Mouse (Mus musculus) cerebellum, postnatal 4 days (tissue): Measurements from ENCODE around the gene Gse1.

ENCODE experiments used
- DNase-seq, 2 experiments: peaks; one replicate each; pipeline ENCODE4 v3.0.0; 2022; ENCODE audit warnings: low spot score in 2 of 2, mixed read lengths in 1 of 2

The Gse1 gene

DNA sequence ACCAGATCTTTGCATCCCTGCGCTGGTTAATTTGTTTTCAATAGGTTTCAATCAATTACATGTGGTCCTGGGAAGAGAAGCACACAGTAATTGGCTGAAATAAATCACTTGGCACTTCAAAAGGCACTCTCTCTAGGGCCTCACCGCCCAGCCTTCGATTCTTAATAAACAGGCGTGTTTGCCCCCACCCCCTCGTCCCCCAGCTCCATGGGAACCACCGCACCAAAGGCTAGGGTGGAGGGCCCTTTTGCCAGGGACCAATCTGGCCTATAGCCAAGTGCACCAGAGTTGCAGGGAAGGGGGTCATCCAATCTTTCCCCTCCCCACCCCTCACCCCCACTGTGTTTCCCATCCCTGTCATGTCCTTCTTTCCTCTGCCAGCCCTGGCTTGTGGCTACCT, 219.9 kb downstream of the Gse1 start:
- DNase-seq, result no peak

DNA sequence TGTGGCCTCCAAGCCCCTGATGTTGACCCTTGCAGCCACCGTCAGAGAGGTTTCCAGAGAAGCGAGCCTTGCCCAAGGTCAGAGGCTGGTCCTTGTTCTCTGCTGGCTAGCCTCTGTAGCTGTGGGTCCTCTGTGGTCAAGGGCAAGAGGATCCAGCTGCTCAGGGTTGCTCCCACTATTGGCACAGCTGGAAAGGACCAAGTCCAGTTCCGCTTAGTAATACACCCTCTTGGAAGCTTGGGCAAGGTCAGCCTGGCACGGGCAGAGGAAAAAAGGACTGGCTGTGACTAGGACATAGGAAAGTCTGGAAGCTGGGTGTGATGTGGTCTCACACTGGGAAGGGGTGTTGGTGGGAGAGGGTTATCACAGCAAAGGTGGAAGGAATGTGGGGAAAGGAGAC, 220.9 kb downstream of the Gse1 start:
- no peak for DNase-seq

DNA sequence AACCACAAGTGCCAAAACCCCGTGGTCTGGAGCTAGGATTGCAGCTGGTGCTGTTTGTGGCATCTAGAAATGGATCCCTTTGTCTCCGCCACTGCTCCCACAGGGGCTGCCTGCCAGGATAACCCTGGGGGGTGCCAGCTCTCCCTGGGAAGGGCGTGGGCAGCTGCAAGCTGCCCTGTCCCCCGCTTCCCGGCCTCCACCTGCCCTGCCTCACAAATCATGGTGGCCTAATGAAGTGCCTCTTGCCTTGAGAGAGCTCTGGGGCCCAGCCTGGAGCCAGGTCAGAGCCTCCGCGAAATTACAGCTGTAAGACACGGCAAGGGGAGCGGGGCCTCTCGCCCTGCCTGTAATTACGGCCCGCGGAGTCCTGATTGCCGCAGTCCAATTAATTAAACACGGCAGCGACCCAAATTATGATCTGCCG, 221.4 kb downstream of the Gse1 start:
- DNase-seq, result no peak

DNA sequence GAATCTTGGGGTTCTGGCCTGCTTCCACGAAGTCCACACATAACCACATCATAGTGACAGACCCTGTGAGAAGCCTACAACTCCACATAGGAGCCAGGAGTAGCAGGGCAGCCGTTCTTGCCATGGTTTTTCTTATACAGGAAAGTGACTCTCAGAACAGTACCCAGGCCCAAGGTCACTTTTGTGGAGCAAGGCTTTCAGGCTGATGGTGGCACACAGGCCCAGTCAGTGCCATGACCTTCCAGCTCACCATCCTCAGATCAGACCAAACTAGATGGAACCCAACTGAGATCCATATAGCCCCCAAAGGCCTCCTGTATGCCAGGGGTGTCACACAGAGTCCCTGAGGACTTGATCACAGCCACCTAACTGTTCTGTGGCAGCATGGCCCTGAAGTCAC, 223.9 kb downstream of the Gse1 start:
- DNase-seq, result no peak

DNA sequence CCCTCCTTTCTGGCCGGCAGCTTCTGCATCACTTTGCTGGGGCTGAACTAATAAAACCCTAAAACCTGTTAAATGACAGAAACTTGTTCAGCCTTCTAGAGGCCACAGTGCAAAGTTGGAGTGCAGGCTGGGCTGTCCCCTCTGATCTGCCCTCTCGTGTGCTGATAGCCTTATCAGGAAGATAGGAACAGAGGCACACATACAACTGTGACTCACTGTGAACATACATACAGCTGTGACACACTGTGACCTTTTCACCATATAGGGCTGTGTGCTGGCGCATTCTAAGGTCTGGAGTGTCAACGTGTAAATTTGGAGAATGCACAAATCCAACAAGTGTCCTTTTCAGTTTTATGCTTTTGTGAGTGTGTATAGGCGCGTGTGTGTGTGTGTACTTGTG, 226.1 kb downstream of the Gse1 start:
- DNase-seq, result no peak

DNA sequence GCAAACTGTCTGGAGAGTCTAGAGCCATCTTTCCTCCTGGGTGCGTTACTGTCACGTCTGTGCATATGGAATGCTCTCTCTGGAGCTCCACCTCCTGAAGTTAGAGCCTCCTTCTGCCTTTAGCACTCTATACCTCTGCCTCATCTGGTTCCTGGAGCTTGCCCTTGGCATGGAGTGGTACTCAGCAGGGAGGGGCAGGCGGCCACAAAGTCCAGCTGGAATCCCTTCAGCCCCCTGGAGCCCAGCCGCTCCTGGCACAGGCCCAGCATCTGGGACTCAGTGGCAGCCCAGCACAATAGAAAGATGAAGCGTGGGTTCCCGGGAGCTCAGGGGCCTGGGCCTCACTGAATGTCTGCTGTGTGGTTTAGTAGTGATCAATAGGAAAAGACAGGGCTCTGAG, 232.1 kb downstream of the Gse1 start:
- DNase-seq, result peak; percentile 49 to 74

DNA sequence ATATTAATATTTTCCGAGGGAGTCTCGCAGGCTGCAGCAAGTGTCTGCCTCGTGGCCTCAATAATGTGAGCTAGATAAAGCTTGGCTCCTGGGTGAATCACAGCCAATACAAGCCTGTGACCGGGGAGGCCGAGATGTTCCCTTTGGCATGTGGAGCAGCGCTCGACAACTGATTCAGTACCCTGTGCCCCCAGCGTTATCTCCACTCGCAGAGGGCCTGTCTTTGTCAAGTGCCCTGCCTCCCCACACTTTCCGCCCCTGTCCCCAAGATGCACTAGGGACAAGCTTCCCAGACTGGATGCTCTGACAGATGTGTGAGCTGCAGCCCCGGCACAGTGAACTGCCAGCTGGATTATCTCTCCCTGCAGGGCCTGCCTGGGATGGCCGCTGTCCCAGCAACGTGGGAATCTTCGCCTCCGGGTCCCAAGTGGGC, 233.9 kb downstream of the Gse1 start:
- DNase-seq, result no peak

DNA sequence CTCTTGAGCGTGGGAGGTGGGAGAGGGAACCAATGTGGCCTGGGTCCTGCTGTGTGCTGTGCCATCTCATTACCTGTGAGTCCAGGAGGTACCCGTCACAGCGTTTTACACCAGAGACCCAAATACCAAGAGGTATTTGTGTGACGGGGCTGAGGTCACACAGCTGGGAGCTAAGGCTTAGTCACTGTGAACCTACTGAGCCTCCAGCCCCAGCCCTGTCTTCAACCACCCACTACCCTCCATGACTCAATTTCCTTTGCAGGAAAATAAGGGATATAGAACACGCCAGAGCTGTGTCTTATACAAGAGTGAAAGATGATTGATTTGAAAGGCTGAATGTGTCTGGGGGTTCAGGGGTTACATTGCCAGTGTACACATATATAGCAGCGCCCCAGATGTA, 234.4 kb downstream of the Gse1 start:
- no peak for DNase-seq

DNA sequence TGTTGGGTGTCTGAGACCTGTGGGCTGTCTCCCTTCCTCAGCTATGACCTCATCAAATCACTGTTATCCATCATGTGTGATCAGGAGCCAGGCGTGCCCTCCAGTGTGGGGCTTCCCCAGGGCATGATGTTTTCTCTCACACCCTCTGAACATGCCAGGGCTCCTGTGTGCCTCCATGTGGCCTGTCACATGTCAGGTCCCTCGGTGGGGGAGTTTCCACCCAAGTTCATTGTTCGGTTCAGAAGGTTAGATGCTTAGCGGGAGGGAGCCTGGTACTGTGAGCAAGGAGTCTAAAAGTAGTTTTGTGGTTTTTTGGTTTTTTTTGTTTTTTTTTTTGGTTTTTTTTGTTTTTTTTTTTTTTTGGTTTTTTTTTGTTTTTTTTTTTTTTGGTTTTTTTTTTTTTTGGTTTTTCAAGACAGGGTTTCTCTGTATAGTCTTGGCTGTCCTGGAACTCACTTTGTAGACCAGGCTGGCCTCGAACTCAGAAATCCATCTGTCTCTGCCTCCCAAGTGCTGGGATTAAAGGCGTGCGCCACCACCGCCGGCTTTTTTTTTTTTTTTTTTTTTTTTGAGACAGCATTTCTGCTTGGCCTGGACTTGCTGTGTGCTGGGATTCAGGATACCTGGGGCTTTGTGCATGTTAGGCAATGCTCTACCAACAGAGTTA, 235.8 kb downstream of the Gse1 start:
- DNase-seq, result no peak

DNA sequence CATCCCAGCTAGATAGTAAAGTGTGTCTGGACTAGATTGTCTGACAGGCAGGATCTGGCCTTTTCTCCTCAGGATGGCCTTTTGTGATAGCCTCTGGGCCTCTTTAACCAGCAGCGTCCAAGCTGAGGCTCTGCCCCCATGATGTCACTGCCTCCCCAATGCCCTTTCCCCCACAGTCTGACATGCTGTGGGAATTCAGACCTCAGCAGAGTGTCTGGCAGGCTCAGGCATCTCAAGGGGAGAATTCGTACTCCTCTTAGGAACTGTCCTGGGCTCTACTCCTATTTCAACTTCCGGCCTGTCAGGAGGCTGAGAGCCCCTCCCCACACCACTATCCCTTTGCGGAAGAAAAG, 236.3 kb downstream of the Gse1 start:
- no peak for DNase-seq

DNA sequence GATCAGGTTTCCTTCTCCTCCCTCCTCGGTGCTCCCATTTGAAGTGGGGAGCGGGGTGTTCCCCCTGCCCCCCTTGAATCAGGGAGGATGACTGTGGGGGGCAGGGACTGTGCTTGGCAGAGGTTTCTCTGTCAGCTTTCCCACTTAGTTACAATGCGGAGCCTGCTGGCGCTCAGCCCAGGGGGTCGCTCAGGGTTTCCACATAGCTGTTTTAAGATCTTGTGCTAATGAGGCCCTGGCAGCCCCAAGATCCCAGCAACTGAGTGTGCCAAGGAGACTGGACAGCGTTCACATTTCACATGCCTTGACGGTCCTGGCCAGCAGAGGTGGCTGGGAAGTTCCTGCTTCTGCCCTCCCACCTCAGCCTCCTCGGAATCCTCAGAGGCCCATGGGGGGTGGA, 237.5 kb downstream of the Gse1 start:
- peak; percentile 57 to 73 for DNase-seq

DNA sequence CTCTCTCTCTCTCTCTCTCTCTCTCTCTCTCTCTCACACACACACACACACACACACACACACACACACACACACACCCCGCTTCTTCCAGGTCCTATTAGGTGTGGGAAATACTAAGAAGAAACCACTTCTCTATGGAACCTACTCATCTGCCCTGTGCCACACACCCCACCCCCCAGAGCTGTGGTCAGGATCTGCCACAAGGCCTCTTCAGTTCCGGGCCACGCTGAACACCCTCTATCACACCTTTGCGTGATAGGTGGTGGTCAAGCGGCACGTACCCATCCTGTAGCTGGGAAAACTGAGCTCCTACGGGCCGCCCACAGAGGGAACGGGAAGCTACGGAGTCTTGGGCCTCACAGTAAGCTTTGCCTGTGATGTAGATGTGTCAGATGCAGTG, 238.0 kb downstream of the Gse1 start:
- DNase-seq, result no peak

DNA sequence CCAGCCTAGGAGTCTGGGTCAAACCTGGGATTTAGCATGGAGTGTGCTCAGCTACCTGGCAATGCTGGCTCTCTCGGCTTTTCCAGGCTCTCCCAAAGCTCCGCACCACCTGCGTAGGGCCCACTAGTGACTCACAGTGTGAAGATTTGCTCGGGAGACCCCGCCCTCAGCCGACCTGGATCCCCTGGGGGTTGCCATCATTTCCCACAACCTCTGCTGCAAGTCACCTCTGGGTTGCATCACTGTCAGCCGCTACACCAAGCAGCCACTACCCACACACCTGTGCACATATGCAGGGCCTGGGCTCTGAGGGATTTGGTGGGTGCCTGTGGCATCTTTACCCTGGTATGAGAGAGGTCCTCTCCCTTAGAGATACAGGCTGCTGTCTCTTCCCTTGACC, 239.3 kb downstream of the Gse1 start:
- no peak for DNase-seq

DNA sequence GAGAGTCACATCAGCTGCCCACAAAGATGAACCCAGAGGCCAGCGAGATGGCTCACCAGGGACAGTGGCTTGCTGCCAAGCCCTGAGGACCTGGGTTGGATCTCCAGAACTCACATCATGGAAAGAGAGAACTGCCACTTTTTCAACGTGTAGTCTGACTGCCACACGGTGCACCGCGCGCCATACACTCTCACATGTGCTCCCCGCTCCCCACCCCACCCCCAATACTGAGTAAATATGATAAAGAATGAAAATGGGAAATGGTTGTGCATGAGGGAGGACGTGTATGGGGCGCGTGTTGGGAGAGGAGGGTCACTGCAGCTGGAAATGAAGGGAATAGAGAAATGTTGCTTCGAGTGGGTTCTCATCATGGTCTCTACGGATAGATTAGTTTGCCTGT, 241.9 kb downstream of the Gse1 start:
- no peak for DNase-seq

DNA sequence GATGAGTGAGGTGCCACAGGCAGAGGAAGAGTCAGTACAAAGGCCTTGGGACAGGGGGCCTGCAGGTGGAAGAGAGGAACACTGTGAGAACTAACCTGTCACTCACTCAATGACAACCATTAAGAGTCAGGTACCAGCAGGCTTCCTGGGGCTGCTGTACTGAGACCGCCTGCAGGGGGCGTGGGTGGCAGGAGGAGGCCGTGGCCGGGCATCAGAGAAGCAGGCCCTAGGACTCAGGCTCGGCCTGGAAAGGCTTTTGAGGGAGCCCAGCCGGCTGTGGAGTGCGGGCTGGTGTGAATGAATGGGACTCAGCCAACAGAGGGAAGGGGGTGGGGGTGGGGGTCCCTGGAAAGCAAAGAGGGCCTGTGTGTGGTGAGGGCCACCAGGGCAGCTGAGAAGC, 242.9 kb downstream of the Gse1 start:
- peak in 1 of 2 experiments; percentile 70 for DNase-seq

DNA sequence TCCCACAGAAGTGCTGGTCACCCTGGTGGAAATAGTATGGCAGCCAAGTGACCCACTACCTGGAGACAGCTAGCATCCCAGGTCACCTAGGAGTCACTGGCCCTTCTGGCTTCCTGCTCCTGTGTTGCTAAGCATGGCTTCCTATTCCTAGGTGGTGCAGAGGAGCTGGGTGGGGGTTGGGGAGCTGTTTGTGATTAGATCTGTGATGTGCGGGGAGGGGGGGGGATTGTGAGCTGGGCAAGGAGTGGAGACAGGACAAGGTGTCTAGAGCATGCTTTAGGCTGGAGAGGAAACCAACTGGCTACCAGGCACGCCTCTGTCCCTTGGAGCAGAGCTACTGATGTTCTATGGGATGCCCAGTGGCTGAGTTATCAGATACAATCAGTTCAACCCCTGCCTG, 243.5 kb downstream of the Gse1 start:
- no peak for DNase-seq

DNA sequence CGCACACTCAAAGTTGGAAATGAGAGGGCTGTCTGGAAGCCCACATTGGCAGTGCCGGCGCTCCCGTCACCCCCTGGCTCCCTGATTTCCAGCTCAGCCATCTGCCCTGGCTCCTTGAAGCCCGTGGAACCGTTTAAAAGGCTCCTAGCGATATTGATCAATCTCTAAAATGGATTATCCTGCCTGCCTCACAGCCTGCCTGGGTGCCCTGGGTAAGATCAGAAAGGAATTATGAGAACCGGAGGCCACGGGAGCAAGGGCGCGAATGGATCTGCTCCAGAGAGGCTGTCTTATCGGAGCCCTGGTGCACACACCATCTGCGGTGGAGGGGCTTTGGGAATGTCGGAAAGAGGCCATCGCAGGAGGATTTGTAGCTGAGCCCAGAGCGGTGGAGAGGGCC, 244.0 kb downstream of the Gse1 start:
- peak in 1 of 2 experiments; percentile 59 for DNase-seq

DNA sequence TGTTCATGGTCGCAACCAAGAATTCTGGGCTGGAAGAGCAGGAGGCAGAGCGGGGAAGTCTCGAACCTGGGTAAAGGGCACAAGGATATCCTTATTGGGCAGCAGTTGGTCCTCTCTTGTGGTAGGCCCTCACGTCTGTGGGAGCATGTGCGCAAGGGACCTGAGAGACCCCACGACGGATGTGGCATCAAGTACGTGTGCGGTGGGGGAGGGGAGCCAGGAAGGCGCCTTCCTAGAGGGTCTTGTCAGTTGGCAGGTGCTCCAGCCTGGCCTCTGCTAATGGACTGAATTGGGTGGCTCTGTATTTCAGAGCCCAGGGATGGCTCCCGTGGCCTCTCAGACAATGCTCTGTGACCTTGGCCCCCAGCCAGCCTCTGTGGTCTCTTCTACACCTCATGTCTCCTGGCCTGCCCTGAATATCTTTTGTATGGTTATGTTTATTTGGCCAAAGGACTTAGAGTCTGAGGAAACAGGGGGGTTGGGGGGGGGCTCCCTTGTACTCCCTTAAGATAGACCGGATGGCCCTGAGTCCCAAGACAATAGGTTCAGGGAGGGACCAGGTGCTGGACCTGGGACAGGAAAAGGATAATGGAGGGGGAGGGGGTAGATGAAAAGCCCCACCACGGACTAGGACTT, 245.6 kb downstream of the Gse1 start:
- DNase-seq, result no peak

DNA sequence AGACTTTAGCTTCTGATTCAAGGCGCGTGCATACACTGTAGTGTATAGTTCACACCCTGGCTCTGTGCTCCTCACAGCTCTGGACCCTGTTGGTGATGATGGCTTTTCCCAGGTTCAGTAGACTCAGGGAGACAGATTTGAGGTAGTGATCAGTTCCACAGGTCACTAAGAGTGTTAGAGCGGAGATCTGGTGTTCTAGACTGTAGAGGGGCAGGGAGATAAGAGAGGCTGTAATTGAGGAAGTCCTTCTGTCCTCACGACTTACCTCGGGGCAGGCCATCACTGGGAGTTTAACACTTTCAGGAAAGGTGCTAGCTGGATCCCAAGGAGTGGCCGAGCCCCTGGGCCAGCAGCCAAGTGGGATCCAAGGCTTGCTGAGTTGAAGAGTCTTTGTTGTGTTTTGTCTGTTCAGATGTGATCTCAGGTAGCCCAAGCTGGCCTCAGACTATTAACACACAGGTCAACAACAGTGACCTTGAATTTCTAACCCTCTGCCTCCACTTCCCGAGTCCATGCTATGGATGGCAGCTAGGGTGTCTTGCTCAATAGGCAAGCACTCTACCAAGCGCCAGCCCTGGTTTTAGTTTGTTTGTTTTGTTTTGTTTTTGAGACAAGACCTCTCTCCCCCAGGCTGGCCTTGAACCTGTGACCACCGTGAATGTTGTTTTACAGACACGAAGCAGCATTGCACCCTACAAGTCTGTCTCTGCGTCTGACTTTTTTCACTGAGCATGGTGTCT, 246.4 kb downstream of the Gse1 start:
- no peak for DNase-seq

DNA sequence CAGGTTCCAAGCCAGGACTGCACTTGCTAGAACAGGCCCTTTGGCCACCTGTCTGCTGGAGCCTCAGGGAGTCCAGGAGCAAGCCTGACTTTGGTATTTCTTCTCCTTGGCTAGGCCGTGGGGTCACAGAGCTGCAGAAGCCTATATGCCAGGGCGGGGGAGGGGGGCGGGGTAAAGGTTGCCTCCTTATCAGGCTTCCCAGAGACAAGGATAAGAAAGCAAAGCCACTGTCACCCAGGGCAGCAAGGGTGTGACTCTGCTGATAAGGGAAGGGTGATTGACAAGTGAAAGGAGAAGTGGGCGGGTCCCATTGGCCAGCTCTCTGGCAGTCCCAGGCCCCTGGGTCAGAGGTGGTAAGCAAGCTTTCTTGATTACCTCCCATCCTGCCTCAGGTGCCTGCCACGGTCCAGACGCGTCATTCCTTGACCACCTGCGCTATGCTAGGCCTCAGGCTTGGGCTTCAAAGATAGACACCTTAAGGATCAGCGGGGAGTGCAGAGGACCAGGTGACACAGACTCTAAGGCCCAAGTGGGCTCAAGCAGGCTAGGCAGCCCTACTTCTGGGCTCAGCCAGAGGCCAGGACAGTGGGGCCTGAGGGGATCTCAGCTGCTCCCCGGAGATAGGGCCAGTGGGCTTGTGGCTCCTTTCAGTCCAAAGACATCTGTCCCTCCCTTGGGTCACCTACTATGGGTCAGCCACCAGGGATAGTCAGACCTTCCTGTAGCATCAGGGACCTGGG, 247.4 kb downstream of the Gse1 start:
- DNase-seq, result no peak

DNA sequence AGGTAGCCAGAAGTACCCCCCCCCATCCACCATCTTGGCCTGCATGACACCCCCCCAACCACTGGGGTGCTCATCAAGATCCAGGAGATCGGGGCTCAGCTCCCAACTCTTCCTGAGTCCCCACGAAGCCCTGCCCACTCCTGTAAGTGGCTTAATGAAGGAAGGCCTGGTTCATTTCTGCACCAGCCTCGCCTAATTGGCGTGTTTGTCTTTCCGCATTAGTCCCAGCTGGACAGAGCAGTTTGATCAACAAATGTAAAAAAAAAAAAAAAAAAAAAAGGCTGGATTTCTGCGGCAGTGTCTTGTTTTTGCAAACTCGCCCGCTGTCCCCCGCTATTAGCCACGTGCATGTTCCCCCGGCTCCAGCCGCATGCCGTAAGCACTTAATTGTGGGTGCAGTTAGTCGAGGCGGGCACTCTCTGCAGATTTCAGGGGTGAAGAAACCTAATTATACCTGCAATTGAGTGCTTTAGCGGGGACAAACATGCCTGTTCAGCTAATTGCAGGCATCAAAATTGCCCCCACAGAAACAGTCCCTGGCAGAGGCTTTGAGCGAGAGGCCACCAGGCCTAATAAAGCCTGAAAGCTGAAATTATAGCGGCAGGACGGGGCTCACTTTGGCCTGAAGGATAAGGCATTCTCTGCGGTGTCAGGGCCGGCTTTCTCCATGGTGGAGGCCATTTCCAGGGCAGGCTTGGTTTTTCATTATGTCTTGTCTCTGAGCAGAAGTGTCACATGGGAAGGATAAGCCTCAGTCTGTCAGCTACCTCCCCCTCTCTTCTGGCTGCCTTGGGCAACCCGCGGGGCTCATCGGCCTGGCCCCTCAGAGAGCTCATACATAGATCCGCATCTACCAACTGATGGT, 248.7 kb downstream of the Gse1 start:
- DNase-seq, result no peak

DNA sequence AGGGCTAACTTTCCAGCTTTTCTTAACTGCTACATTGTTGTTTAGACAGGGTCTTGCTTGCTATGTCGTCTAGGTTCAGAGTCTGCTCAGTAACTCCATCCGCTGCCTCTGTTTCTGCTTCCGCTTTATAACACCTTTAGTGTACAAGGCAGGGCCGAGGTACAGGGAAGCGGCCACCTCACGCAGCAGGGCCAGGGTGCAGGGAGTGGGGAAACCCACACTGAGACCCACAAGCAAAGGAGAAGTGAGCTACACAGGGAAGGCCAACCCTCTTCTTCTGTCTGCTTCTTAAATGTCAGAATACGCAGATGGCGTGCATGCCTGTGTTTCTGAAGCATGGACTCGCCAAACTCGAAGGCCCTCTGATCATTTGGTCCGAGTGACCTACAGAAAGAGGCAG, 250.5 kb downstream of the Gse1 start:
- DNase-seq, result no peak
